Mouse (Mus musculus): ENCODE results near the gene Nufip2. TPM values are rescaled to one million over a fixed set of nuclear protein-coding genes. Genes with fewer than 3 reads are reported as not detected.

Gene Nufip2
- polyA plus RNA-seq, 1 experiment from 2014 or later: 5.2 TPM

- Histone ChIP-seq H3K27me3 (no peaks in the 10 kb centered on the region), H3K4me3 (peak within 1 kb of the TSS; percentile 84), H3K9me3 (no peaks in the 10 kb centered on the region), H3K4me2 (peak within 1 kb of the TSS; percentile 69), H3K4me1 (peaks cover 30% of the 10 kb centered on the region), H3K27ac (peak within 1 kb of the TSS; percentile 87), H3K9ac (peak within 1 kb of the TSS; percentile 94), H3K36me3 (no peaks in the 10 kb centered on the region)
- 2% methylated on average over 59 of the region's 79 CpGs for WGBS
- peak; percentile 73 for ATAC-seq (ENCODE audit: insufficient number of reproducible peaks, low FRiP score, low TSS enrichment, low read depth)
Observed at GRCm38 (mm10) chr11:77762783-77763672, 77.1 kb downstream of the Nufip2 start, which contains the start of gene Myo18a. Myo18a (plus strand) TSS chr11:77763246.

- Histone ChIP-seq H3K4me3 (peak overlapping the region; percentile 84), H3K4me2 (peak overlapping the region; percentile 69), H3K36me3 (no peaks in the 10 kb centered on the region), H3K9me3 (no peaks in the 10 kb centered on the region), H3K4me1 (peaks cover 30% of the 10 kb centered on the region), H3K9ac (peak overlapping the region; percentile 94), H3K27me3 (no peaks in the 10 kb centered on the region), H3K27ac (peak overlapping the region; percentile 87)
- ATAC-seq (ENCODE audit: insufficient number of reproducible peaks, low FRiP score, low TSS enrichment, low read depth): peak; percentile 50; the same call in 1 of the 2 replicates
- 5% methylated on average over 26 of the region's 26 CpGs for WGBS
Observed at GRCm38 (mm10) chr11:77763673-77764340, 77.9 kb downstream of the Nufip2 start.

GRCm38 (mm10) chr11:77764694-77765458 lies 78.9 kb downstream of the Nufip2 start:
- no peak for ATAC-seq (ENCODE audit: insufficient number of reproducible peaks, low FRiP score, low TSS enrichment, low read depth)
- no peaks in the 10 kb centered on the region for H3K36me3 ChIP-seq
- peaks cover 30% of the 10 kb centered on the region for H3K4me1 ChIP-seq
- peak overlapping the region; percentile 38 for H3K27ac ChIP-seq
- H3K4me3 ChIP-seq: peak overlapping the region; percentile 84
- 57% methylated on average over 9 of the region's 9 CpGs for WGBS
- H3K9ac ChIP-seq: no peak overlapping the region
- H3K9me3 ChIP-seq: no peaks in the 10 kb centered on the region
- no peaks in the 10 kb centered on the region for H3K27me3 ChIP-seq
- H3K4me2 ChIP-seq: peak overlapping the region; percentile 69

GRCm38 (mm10) chr11:77765459-77765777 lies 79.5 kb downstream of the Nufip2 start:
- Histone ChIP-seq H3K9ac (no peak overlapping the region), H3K27ac (peak overlapping the region; percentile 38), H3K4me1 (peaks cover 30% of the 10 kb centered on the region), H3K9me3 (no peaks in the 10 kb centered on the region), H3K27me3 (no peaks in the 10 kb centered on the region), H3K4me2 (peak overlapping the region; percentile 24; the same call in 1 of the 2 replicates), H3K4me3 (no peak overlapping the region), H3K36me3 (no peaks in the 10 kb centered on the region)
- WGBS: 37% methylated on average over 4 of the region's 4 CpGs
- ATAC-seq (ENCODE audit: insufficient number of reproducible peaks, low FRiP score, low TSS enrichment, low read depth): no peak

GRCm38 (mm10) chr11:77766351-77767001 lies 80.5 kb downstream of the Nufip2 start:
- peak overlapping the region; percentile 59 for H3K27ac ChIP-seq
- 4% methylated on average over 35 of the region's 35 CpGs for WGBS
- no peaks in the 10 kb centered on the region for H3K27me3 ChIP-seq
- peak overlapping the region; percentile 65 for H3K4me2 ChIP-seq
- H3K4me3 ChIP-seq: peak overlapping the region; percentile 34
- H3K9me3 ChIP-seq: no peaks in the 10 kb centered on the region
- ATAC-seq (ENCODE audit: insufficient number of reproducible peaks, low FRiP score, low TSS enrichment, low read depth): no peak
- H3K36me3 ChIP-seq: no peaks in the 10 kb centered on the region
- peak overlapping the region; percentile 35; the same call in 1 of the 2 replicates for H3K9ac ChIP-seq
- H3K4me1 ChIP-seq: peaks cover 30% of the 10 kb centered on the region

- H3K4me1 ChIP-seq: peaks cover 23% of the 10 kb centered on the region
- H3K4me2 ChIP-seq: no peak overlapping the region
- ATAC-seq (ENCODE audit: insufficient number of reproducible peaks, low FRiP score, low TSS enrichment, low read depth): no peak
- H3K36me3 ChIP-seq: no peaks in the 10 kb centered on the region
- no peaks in the 10 kb centered on the region for H3K27me3 ChIP-seq
- no peak overlapping the region for H3K4me3 ChIP-seq
- WGBS: 71% methylated on average over 4 of the region's 4 CpGs
- H3K27ac ChIP-seq: no peak overlapping the region
- H3K9me3 ChIP-seq: no peaks in the 10 kb centered on the region
- no peak overlapping the region for H3K9ac ChIP-seq
Observed at GRCm38 (mm10) chr11:77769496-77769895, 83.5 kb downstream of the Nufip2 start.

GRCm38 (mm10) chr11:77770346-77770745 lies 84.4 kb downstream of the Nufip2 start:
- WGBS: 82% methylated on average over 8 of the region's 8 CpGs
- ATAC-seq (ENCODE audit: insufficient number of reproducible peaks, low FRiP score, low TSS enrichment, low read depth): no peak
- H3K27ac ChIP-seq: no peak overlapping the region

GRCm38 (mm10) chr11:77771879-77772713 lies 86.1 kb downstream of the Nufip2 start:
- Histone ChIP-seq H3K4me2 (no peak overlapping the region), H3K4me3 (no peak overlapping the region), H3K4me1 (peaks cover 9% of the 10 kb centered on the region), H3K27ac (0 out of 2 replicates have a peak overlapping the region, but pooled peaks have one; percentile 11), H3K36me3 (0 out of 2 replicates have a peak, but pooled peaks cover under 1% of the 10 kb centered on the region), H3K27me3 (no peaks in the 10 kb centered on the region), H3K9me3 (no peaks in the 10 kb centered on the region), H3K9ac (no peak overlapping the region)
- WGBS: 69% methylated on average over 8 of the region's 8 CpGs
- no peak for ATAC-seq (ENCODE audit: insufficient number of reproducible peaks, low FRiP score, low TSS enrichment, low read depth)

More at GRCm38 (mm10) chr11:77770346-77770745, 84.4 kb downstream of the Nufip2 start:
- Histone ChIP-seq H3K4me1 (peaks cover 16% of the 10 kb centered on the region), H3K36me3 (no peaks in the 10 kb centered on the region), H3K4me2 (no peak overlapping the region), H3K4me3 (no peak overlapping the region), H3K9ac (no peak overlapping the region), H3K27me3 (no peaks in the 10 kb centered on the region), H3K9me3 (no peaks in the 10 kb centered on the region)

GRCm38 (mm10) chr11:77775701-77776400 lies 89.9 kb downstream of the Nufip2 start:
- 0 out of 2 replicates have a peak overlapping the region, but pooled peaks have one; percentile 43 for H3K27ac ChIP-seq
- no peak overlapping the region for H3K4me2 ChIP-seq
- H3K4me1 ChIP-seq: peaks cover 9% of the 10 kb centered on the region
- 35% methylated on average over 9 of the region's 9 CpGs for WGBS
- no peaks in the 10 kb centered on the region for H3K27me3 ChIP-seq
- H3K9ac ChIP-seq: no peak overlapping the region
- peaks cover 20% of the 10 kb centered on the region for H3K36me3 ChIP-seq
- no peak overlapping the region for H3K4me3 ChIP-seq
- ATAC-seq (ENCODE audit: insufficient number of reproducible peaks, low FRiP score, low TSS enrichment, low read depth): no peak
- H3K9me3 ChIP-seq: no peaks in the 10 kb centered on the region

- no peaks in the 10 kb centered on the region for H3K27me3 ChIP-seq
- H3K27ac ChIP-seq: no peak overlapping the region
- no peak for ATAC-seq (ENCODE audit: insufficient number of reproducible peaks, low FRiP score, low TSS enrichment, low read depth)
- no peaks in the 10 kb centered on the region for H3K9me3 ChIP-seq
- H3K9ac ChIP-seq: no peak overlapping the region
- H3K4me3 ChIP-seq: no peak overlapping the region
- 94% methylated on average over 17 of the region's 17 CpGs for WGBS
- peaks cover 22% of the 10 kb centered on the region for H3K36me3 ChIP-seq
- peaks cover 9% of the 10 kb centered on the region for H3K4me1 ChIP-seq
- H3K4me2 ChIP-seq: no peak overlapping the region
Observed at GRCm38 (mm10) chr11:77777436-77777835, 91.5 kb downstream of the Nufip2 start.
